Mouse (Mus musculus): ENCODE measurements at regions not wholly inside any gene's neighbourhood (a gene's known extent, or its start where the extent isn't known, plus 50 kb on each side); places are given as distances from the start of the nearest gene placed in this dataset.
A peak's percentile ranks its signal among the peaks of the same experiment; 100 is the strongest.

- Histone ChIP-seq H3K4me1 (ENCODE audit: control insufficient read depth, insufficient read depth, low read length) (no peaks in the 10 kb centered on the region), H3K9ac (replicated peaks; ENCODE audit: low read length) (no peak overlapping the region), H3K27me3 (ENCODE audit: control insufficient read depth, insufficient read depth, low read length) (no peaks in the 10 kb centered on the region), H3K9me3 (replicated peaks; ENCODE audit: control insufficient read depth, low read length) (no peaks in the 10 kb centered on the region), H3K36me3 (replicated peaks; ENCODE audit: control insufficient read depth, insufficient read depth, low read depth, low read length) (no peaks in the 10 kb centered on the region), H3K4me2 (ENCODE audit: low read depth, low read length) (no peak overlapping the region), H3K27ac (replicated peaks; ENCODE audit: low read depth, low read length) (no peak overlapping the region), H3K4me3 (ENCODE audit: low read depth, low read length) (no peak overlapping the region)
- ATAC-seq (replicated peaks; ENCODE audit: insufficient number of reproducible peaks, low FRiP score, low TSS enrichment, low read depth), result no peak
- no peak for DNase-seq (ENCODE audit: low spot score)
- WGBS, result 78% methylated on average over 7 of the region's 7 CpGs
These were observed 88.6 kb upstream of the Cops8 start for GRCm38 (mm10) chr1:90514176-90514575.

DNA sequence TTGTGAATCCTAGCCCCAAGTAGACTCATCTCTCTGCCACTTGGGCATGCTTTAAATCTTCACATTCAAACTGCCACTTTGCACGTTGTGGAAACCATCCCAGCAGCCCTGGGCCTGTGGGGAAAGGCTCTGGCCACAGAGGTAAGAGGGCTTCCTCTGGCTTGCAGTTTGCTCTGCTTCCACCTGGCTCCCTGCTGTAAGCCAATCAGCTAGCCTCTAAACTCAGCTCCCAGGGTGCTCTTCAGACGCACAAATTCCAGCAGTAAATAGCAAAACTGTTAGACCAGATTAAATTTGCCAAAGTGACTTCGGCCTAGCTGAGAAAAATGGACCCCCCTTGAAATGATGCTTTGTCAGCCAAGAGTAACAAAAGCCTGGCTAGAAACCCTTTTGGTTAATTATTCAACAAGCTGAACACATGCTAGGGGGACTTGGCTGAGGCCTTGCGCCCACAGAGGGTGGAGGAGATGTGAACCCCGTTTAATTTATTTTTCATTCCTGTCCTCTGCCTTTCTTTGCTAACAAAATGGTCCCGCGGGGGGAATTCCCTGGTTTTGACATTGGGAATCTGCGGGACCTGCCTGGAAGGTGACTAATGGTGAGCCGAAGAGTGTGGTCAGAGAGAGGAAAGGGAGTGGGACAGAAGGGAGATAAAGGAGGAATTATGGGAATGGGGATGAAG is 84.1 kb upstream of the Cops8 start:
- peak overlapping the region; percentile 38; the same call in 1 of the 2 replicates for H3K27ac ChIP-seq (replicated peaks; ENCODE audit: low read depth, low read length)
- ATAC-seq (replicated peaks; ENCODE audit: insufficient number of reproducible peaks, low FRiP score, low TSS enrichment, low read depth), result no peak
- no peak overlapping the region for H3K4me3 ChIP-seq (ENCODE audit: low read depth, low read length)
- WGBS, result 74% methylated on average over 9 of the region's 9 CpGs
- DNase-seq (ENCODE audit: low spot score), result no peak
- no peaks in the 10 kb centered on the region for H3K9me3 ChIP-seq (replicated peaks; ENCODE audit: control insufficient read depth, low read length)
- no peaks in the 10 kb centered on the region for H3K36me3 ChIP-seq (replicated peaks; ENCODE audit: control insufficient read depth, insufficient read depth, low read depth, low read length)
- H3K9ac ChIP-seq (replicated peaks; ENCODE audit: low read length), result no peak overlapping the region
- H3K4me2 ChIP-seq (ENCODE audit: low read depth, low read length), result no peak overlapping the region
- H3K4me1 ChIP-seq (ENCODE audit: control insufficient read depth, insufficient read depth, low read length), result peaks cover 3% of the 10 kb centered on the region
- H3K27me3 ChIP-seq (ENCODE audit: control insufficient read depth, insufficient read depth, low read length), result no peaks in the 10 kb centered on the region

- Histone ChIP-seq H3K4me2 (ENCODE audit: low read depth, low read length) (no peak overlapping the region), H3K9ac (replicated peaks; ENCODE audit: low read length) (no peak overlapping the region), H3K4me1 (ENCODE audit: control insufficient read depth, insufficient read depth, low read length) (peaks cover 3% of the 10 kb centered on the region), H3K27me3 (ENCODE audit: control insufficient read depth, insufficient read depth, low read length) (no peaks in the 10 kb centered on the region), H3K36me3 (replicated peaks; ENCODE audit: control insufficient read depth, insufficient read depth, low read depth, low read length) (no peaks in the 10 kb centered on the region), H3K4me3 (ENCODE audit: low read depth, low read length) (no peak overlapping the region), H3K9me3 (replicated peaks; ENCODE audit: control insufficient read depth, low read length) (no peaks in the 10 kb centered on the region), H3K27ac (replicated peaks; ENCODE audit: low read depth, low read length) (peak overlapping the region; percentile 38)
- WGBS, result 53% methylated on average over 12 of the region's 12 CpGs
- ATAC-seq (replicated peaks; ENCODE audit: insufficient number of reproducible peaks, low FRiP score, low TSS enrichment, low read depth) (peak; percentile 72), DNase-seq (ENCODE audit: low spot score) (peak; percentile 73)
These were observed 83.2 kb upstream of the Cops8 start for GRCm38 (mm10) chr1:90519284-90520275.

- no peak for DNase-seq (ENCODE audit: low spot score)
- ATAC-seq (replicated peaks; ENCODE audit: insufficient number of reproducible peaks, low FRiP score, low TSS enrichment, low read depth), result no peak
- Histone ChIP-seq H3K36me3 (replicated peaks; ENCODE audit: control insufficient read depth, insufficient read depth, low read depth, low read length) (no peaks in the 10 kb centered on the region), H3K4me1 (ENCODE audit: control insufficient read depth, insufficient read depth, low read length) (peaks cover 3% of the 10 kb centered on the region), H3K27me3 (ENCODE audit: control insufficient read depth, insufficient read depth, low read length) (no peaks in the 10 kb centered on the region), H3K9ac (replicated peaks; ENCODE audit: low read length) (no peak overlapping the region), H3K4me2 (ENCODE audit: low read depth, low read length) (no peak overlapping the region), H3K4me3 (ENCODE audit: low read depth, low read length) (no peak overlapping the region), H3K27ac (replicated peaks; ENCODE audit: low read depth, low read length) (no peak overlapping the region), H3K9me3 (replicated peaks; ENCODE audit: control insufficient read depth, low read length) (no peaks in the 10 kb centered on the region)
- 74% methylated on average over 8 of the region's 8 CpGs for WGBS
These were observed 80.5 kb upstream of the Cops8 start for GRCm38 (mm10) chr1:90522294-90522693.

DNA sequence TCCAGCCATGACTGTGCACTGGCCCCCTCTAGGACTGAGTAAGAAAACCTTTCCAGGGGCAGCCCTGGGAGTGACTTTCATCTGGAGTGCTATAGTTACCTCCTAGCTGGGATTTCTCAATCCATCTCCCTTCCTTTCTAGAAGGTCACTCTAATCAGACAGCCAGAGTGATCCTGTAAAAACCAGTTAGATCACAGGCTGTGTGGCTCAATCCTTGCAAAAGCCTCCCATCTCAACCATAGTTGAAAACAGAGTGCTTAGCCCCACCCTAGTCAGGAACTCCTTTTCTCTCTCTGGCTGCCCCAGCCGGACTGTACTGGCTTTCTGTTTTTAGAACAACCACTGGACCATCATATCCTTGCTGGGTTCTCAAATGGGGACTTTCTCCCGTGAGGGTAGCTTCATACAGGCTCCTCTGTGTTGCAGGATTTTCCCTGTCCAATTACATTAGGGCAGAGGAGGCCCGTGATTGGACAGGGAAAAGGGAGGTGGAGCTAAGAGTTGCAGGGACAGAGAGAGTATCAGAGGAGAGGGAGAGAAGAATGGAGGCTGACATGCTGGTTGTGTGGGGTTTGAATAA is 78.0 kb upstream of the Cops8 start:
- H3K27me3 ChIP-seq (ENCODE audit: control insufficient read depth, insufficient read depth, low read length), result no peaks in the 10 kb centered on the region
- peaks cover under 1% of the 10 kb centered on the region; the same call in 1 of the 2 replicates for H3K4me1 ChIP-seq (ENCODE audit: control insufficient read depth, insufficient read depth, low read length)
- WGBS, result 24% methylated on average over 3 of the region's 3 CpGs
- ATAC-seq (replicated peaks; ENCODE audit: insufficient number of reproducible peaks, low FRiP score, low TSS enrichment, low read depth), result no peak
- no peak overlapping the region for H3K9ac ChIP-seq (replicated peaks; ENCODE audit: low read length)
- no peak overlapping the region for H3K4me3 ChIP-seq (ENCODE audit: low read depth, low read length)
- DNase-seq (ENCODE audit: low spot score), result no peak
- no peak overlapping the region for H3K27ac ChIP-seq (replicated peaks; ENCODE audit: low read depth, low read length)
- H3K9me3 ChIP-seq (replicated peaks; ENCODE audit: control insufficient read depth, low read length), result no peaks in the 10 kb centered on the region
- no peaks in the 10 kb centered on the region for H3K36me3 ChIP-seq (replicated peaks; ENCODE audit: control insufficient read depth, insufficient read depth, low read depth, low read length)
- no peak overlapping the region for H3K4me2 ChIP-seq (ENCODE audit: low read depth, low read length)

GRCm38 (mm10) chr1:90526311-90526710 is 76.5 kb upstream of the Cops8 start:
- ATAC-seq (replicated peaks; ENCODE audit: insufficient number of reproducible peaks, low FRiP score, low TSS enrichment, low read depth) (no peak), DNase-seq (ENCODE audit: low spot score) (no peak)
- H3K36me3 ChIP-seq (replicated peaks; ENCODE audit: control insufficient read depth, insufficient read depth, low read depth, low read length), result no peaks in the 10 kb centered on the region
- H3K27me3 ChIP-seq (ENCODE audit: control insufficient read depth, insufficient read depth, low read length), result no peaks in the 10 kb centered on the region
- H3K4me1 ChIP-seq (ENCODE audit: control insufficient read depth, insufficient read depth, low read length), result no peaks in the 10 kb centered on the region; the same call in 1 of the 2 replicates
- H3K4me2 ChIP-seq (ENCODE audit: low read depth, low read length), result no peak overlapping the region
- no peak overlapping the region for H3K27ac ChIP-seq (replicated peaks; ENCODE audit: low read depth, low read length)
- 85% methylated on average over 7 of the region's 7 CpGs for WGBS
- no peak overlapping the region for H3K9ac ChIP-seq (replicated peaks; ENCODE audit: low read length)
- no peak overlapping the region for H3K4me3 ChIP-seq (ENCODE audit: low read depth, low read length)
- H3K9me3 ChIP-seq (replicated peaks; ENCODE audit: control insufficient read depth, low read length), result no peaks in the 10 kb centered on the region

- no peaks in the 10 kb centered on the region for H3K27me3 ChIP-seq (ENCODE audit: control insufficient read depth, insufficient read depth, low read length)
- DNase-seq (ENCODE audit: low spot score) (no peak), ATAC-seq (replicated peaks; ENCODE audit: insufficient number of reproducible peaks, low FRiP score, low TSS enrichment, low read depth) (no peak)
- no peak overlapping the region for H3K4me2 ChIP-seq (ENCODE audit: low read depth, low read length)
- 79% methylated on average over 11 of the region's 11 CpGs for WGBS
- H3K9ac ChIP-seq (replicated peaks; ENCODE audit: low read length), result no peak overlapping the region
- no peaks in the 10 kb centered on the region for H3K4me1 ChIP-seq (ENCODE audit: control insufficient read depth, insufficient read depth, low read length)
- H3K9me3 ChIP-seq (replicated peaks; ENCODE audit: control insufficient read depth, low read length), result no peaks in the 10 kb centered on the region
- H3K4me3 ChIP-seq (ENCODE audit: low read depth, low read length), result no peak overlapping the region
- H3K27ac ChIP-seq (replicated peaks; ENCODE audit: low read depth, low read length), result no peak overlapping the region
- no peaks in the 10 kb centered on the region for H3K36me3 ChIP-seq (replicated peaks; ENCODE audit: control insufficient read depth, insufficient read depth, low read depth, low read length)
These were observed 74.6 kb upstream of the Cops8 start for GRCm38 (mm10) chr1:90527947-90528717.
